Mouse (Mus musculus) liver, postnatal 0 days (tissue): ENCODE measurements around the gene Tnk2. TPM values are rescaled to one million over a fixed set of nuclear protein-coding genes. Genes with fewer than 3 reads are reported as not detected.

Source experiments
- ATAC-seq: fragments of 200-750 bp; cut with Nextera tagmentation; 2 replicates; pipeline ENCODE4 v1.8.0; 2017; ENCODE audit warnings: mild to moderate bottlenecking, moderate library complexity
- DNase-seq: peaks from one replicate; pipeline ENCODE4 v3.0.0-alpha.2; 2016
- H3K27ac ChIP-seq: fragments of 300-500 bp; sonication (generic); 2 replicates; pipeline ENCODE4 v1.5.1; 2014; ENCODE audit warnings: antibody characterized with exemption, moderate library complexity, mild to moderate bottlenecking, low read depth
- H3K27me3 ChIP-seq: fragments of 300-500 bp; sonication (generic); 2 replicates; pipeline ENCODE4 v1.6.1; 2014; ENCODE audit warnings: low read length, control low read depth, mixed read lengths; ENCODE audit not compliant: insufficient read depth
- H3K36me3 ChIP-seq: fragments of 300-500 bp; sonication (generic); replicated peaks from 2 replicates; pipeline ENCODE4 v1.6.1; 2014; ENCODE audit warnings: mild to moderate bottlenecking, control low read depth, low read length, moderate library complexity, mixed read lengths; ENCODE audit not compliant: insufficient read depth
- H3K4me1 ChIP-seq: fragments of 300-500 bp; sonication (generic); 2 replicates; pipeline ENCODE4 v1.6.1; 2014; ENCODE audit warnings: antibody characterized with exemption, mild to moderate bottlenecking, control low read depth; ENCODE audit not compliant: insufficient read depth
- H3K4me2 ChIP-seq: fragments of 300-500 bp; sonication (generic); 2 replicates; pipeline ENCODE4 v1.6.1; 2014; ENCODE audit warnings: low read depth, mild to moderate bottlenecking, low read length, moderate library complexity, mixed read lengths
- H3K4me3 ChIP-seq: fragments of 300-500 bp; sonication (generic); 2 replicates; pipeline ENCODE4 v1.5.1; 2014; ENCODE audit warnings: low read depth, low read length
- H3K9ac ChIP-seq: fragments of 300-500 bp; sonication (generic); replicated peaks from 2 replicates; pipeline ENCODE4 v1.6.1; 2014; ENCODE audit warnings: mild to moderate bottlenecking, moderate library complexity
- H3K9me3 ChIP-seq: fragments of 300-500 bp; sonication (generic); 2 replicates; pipeline ENCODE4 v1.6.1; 2016; ENCODE audit warnings: mild to moderate bottlenecking, control low read depth, low read length, mixed read lengths
- CTCF ChIP-seq: sonication (generic); IDR thresholded peaks from 2 replicates; pipeline ENCODE4 v1.5.1; 2016; ENCODE audit warnings: antibody characterized with exemption, low read depth
- EP300 ChIP-seq: IDR thresholded peaks from 2 replicates; pipeline ENCODE4 v1.6.1; 2016; ENCODE audit warnings: antibody characterized with exemption, low read depth, mild to moderate bottlenecking
- WGBS: fragments of 180-500 bp; shearing (Covaris S2); extraction: QIAGEN DNeasy Blood & Tissue Kit; methylation state at CpG from one replicate; pipeline ENCODE4 v1.1.7; 2014; ENCODE audit not compliant: insufficient replicate concordance; 5-methylcytosine and 5-hydroxymethylcytosine counted together
- polyA plus RNA-seq: library from polyadenylated mRNA; unstranded; fragments of >200 nt; fragmentation: Nextera tagmentation; extraction: Ambion mirVana; gene quantifications from 2 replicates; pipeline ENCODE4 v1.2.1, GENCODE M21; 2015

Gene Tnk2
- polyA plus RNA-seq, 1 experiment from 2014 or later = 3.5 TPM

DNA sequence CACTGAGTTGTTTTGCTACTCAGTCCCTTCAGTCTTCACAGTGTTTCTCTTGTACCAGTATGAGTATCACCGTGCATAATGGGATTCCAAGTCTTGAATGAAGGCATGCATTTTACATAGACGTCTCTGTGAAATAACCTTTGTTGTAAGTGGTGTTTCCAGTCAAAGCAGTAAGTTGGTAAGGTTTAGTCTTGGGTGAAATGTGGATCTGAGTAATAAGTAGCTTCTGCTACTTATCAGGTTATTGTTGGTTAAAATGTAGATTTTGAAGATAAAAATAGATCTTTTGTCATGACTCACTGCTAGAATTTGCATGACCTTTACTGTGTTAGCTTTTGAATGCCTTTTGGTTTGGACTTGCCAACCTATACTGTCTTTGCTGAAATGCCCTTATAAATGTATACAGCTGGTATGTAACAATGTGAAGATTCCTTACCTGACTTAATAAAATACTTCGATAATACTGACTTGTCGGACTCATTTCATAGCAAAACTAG is 11.3 kb upstream of the Tnk2 start:
- no peak overlapping the region for H3K27ac ChIP-seq
- H3K4me3 ChIP-seq = no peak overlapping the region
- H3K9me3 ChIP-seq = no peaks in the 10 kb centered on the region
- WGBS = 92% methylated on average over 4 of the region's 4 CpGs
- TF ChIP-seq CTCF (no peak), EP300 (no peak)
- ATAC-seq = no peak
- DNase-seq = no peak
- H3K27me3 ChIP-seq = no peaks in the 10 kb centered on the region
- H3K36me3 ChIP-seq = peaks cover 60% of the 10 kb centered on the region
- no peaks in the 10 kb centered on the region for H3K4me1 ChIP-seq
- no peak overlapping the region for H3K9ac ChIP-seq
- no peak overlapping the region for H3K4me2 ChIP-seq

DNA sequence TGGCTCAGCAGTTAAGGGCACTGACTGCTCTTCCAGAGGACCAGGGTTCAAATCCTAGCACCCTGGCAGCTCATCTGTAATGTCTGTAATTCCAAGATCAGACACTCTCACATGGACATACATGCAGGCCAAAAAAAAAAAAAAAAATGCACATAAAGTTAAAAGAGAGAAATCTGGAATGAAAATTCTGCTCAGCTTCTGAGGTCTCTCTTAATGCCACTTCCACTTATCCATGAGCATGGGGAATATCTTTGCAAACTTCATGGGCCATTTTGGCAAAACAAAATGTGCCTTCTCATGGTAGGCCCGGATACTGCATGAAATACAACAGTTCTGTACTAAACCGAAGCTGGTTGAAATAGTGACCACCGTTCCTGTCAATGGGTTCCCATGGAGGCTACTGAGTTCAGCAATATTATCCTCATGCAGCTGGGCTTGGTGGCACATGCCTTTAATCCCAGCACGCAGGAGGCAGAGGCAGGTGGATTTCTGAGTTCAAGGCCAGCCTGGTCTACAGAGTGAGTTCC is 10.1 kb upstream of the Tnk2 start:
- Histone ChIP-seq H3K36me3 (peaks cover 49% of the 10 kb centered on the region), H3K27ac (0 out of 2 replicates have a peak overlapping the region, but pooled peaks have one; percentile 22), H3K4me1 (no peaks in the 10 kb centered on the region), H3K27me3 (no peaks in the 10 kb centered on the region), H3K9ac (no peak overlapping the region), H3K9me3 (no peaks in the 10 kb centered on the region), H3K4me3 (no peak overlapping the region), H3K4me2 (no peak overlapping the region)
- TF ChIP-seq EP300 = no peak
- TF ChIP-seq CTCF = no peak
- DNase-seq = no peak
- WGBS = 88% methylated on average over 4 of the region's 4 CpGs
- peak; percentile 24 for ATAC-seq

DNA sequence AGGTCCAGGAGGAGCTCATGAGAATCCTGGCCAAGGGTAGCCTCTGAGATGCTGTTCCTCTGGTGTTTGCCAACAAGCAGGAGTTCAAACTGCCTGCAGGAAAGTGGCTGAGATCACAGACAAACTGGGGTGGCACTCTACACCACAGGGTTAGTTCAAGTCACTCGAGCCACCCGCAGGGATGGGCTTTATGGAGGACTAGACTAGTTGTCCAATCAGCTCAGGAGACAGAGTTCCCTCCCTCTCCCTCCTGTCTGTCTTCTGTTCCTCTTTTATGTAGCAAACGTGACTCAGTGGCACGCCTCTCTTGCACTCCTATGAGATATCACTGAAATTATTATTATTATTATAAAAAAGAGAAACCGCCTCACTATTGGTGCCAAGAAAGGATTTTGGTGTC is 9.5 kb upstream of the Tnk2 start:
- Histone ChIP-seq H3K4me2 (no peak overlapping the region), H3K36me3 (peaks cover 42% of the 10 kb centered on the region), H3K9ac (no peak overlapping the region), H3K4me3 (no peak overlapping the region), H3K4me1 (no peaks in the 10 kb centered on the region), H3K9me3 (no peaks in the 10 kb centered on the region), H3K27me3 (no peaks in the 10 kb centered on the region), H3K27ac (0 out of 2 replicates have a peak overlapping the region, but pooled peaks have one; percentile 22)
- no peak for TF ChIP-seq EP300
- no peak for TF ChIP-seq CTCF
- DNase-seq (no peak), ATAC-seq (no peak; the same call in 1 of the 2 replicates)
- WGBS = 61% methylated on average over 5 of the region's 5 CpGs

GRCm38 (mm10) chr16:32635314-32635713 is 8.4 kb upstream of the Tnk2 start:
- no peak overlapping the region for H3K4me3 ChIP-seq
- peaks cover 31% of the 10 kb centered on the region for H3K36me3 ChIP-seq
- H3K27ac ChIP-seq = no peak overlapping the region
- no peaks in the 10 kb centered on the region for H3K27me3 ChIP-seq
- no peak overlapping the region for H3K4me2 ChIP-seq
- ATAC-seq (0 out of 2 replicates have a peak, but pooled peaks have one; percentile 12), DNase-seq (peak; percentile 33)
- TF ChIP-seq EP300 = no peak
- TF ChIP-seq CTCF = peak; percentile 59
- no peak overlapping the region for H3K9ac ChIP-seq
- H3K4me1 ChIP-seq = no peaks in the 10 kb centered on the region
- no peaks in the 10 kb centered on the region for H3K9me3 ChIP-seq
- 76% methylated on average over 3 of the region's 3 CpGs for WGBS

DNA sequence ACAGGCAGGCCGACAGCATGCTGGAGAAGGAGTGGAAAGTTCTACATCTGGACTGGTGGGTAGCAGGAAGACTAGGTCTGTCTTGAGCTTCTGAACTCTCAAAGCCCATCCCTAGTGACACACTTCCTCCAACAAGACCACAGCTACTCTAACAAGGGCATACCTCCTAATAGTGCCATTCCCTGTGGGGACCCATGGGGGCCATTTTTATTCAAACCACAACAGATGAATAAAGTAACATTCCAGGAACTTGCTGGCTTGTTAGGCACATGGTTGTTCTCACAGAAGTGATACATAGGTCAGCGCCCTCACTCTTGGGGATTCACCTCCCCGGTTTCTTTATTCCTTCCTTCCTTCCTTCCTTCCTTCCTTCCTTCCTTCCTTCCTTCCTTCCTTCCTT is 7.3 kb upstream of the Tnk2 start:
- Histone ChIP-seq H3K27ac (no peak overlapping the region), H3K27me3 (no peaks in the 10 kb centered on the region), H3K4me1 (no peaks in the 10 kb centered on the region), H3K9me3 (no peaks in the 10 kb centered on the region), H3K4me3 (no peak overlapping the region), H3K9ac (no peak overlapping the region), H3K4me2 (no peak overlapping the region), H3K36me3 (peaks cover 21% of the 10 kb centered on the region)
- TF ChIP-seq EP300 = no peak
- DNase-seq (no peak), ATAC-seq (no peak)
- 71% methylated on average over 3 of the region's 3 CpGs for WGBS

GRCm38 (mm10) chr16:32636871-32637521 is 6.7 kb upstream of the Tnk2 start:
- 38% methylated on average over 6 of the region's 6 CpGs for WGBS
- DNase-seq = no peak
- Histone ChIP-seq H3K4me3 (no peak overlapping the region), H3K9ac (no peak overlapping the region), H3K36me3 (peaks cover 14% of the 10 kb centered on the region), H3K27ac (no peak overlapping the region), H3K4me1 (no peaks in the 10 kb centered on the region), H3K9me3 (no peaks in the 10 kb centered on the region), H3K4me2 (no peak overlapping the region), H3K27me3 (peaks cover 4% of the 10 kb centered on the region; the same call in 1 of the 2 replicates)
- TF ChIP-seq CTCF = no peak
- TF ChIP-seq EP300 = no peak
- ATAC-seq = no peak
